Mouse (Mus musculus) megakaryocyte, embryonic 14.5 days (primary cell): ENCODE data around the gene Hexim1. TPM values are rescaled to one million over a fixed set of nuclear protein-coding genes. Genes with fewer than 3 reads are reported as not detected.

Source experiments
- H3K27me3 ChIP-seq: replicated peaks from 2 replicates; pipeline ENCODE3; 2012; ENCODE audit warnings: inconsistent platforms
- H3K36me3 ChIP-seq: replicated peaks from 2 replicates; pipeline ENCODE3; 2012; ENCODE audit warnings: low read length, inconsistent platforms, mixed read lengths
- H3K4me1 ChIP-seq: 2 replicates; pipeline ENCODE4 v1.6.1; 2012; ENCODE audit warnings: inconsistent platforms
- H3K4me3 ChIP-seq: replicated peaks from 2 replicates; pipeline ENCODE3; 2012; ENCODE audit warnings: moderate library complexity, mild to moderate bottlenecking, inconsistent platforms
- H3K9me3 ChIP-seq: 2 replicates; pipeline ENCODE4 v1.6.1; 2012; ENCODE audit warnings: inconsistent platforms
- FLI1 ChIP-seq: IDR thresholded peaks from 2 replicates; pipeline ENCODE4 v1.6.1; 2012; ENCODE audit warnings: low read length, inconsistent platforms, mixed read lengths
- GATA1 ChIP-seq: IDR thresholded peaks from 3 replicates; pipeline ENCODE4 v1.6.1; 2012; ENCODE audit warnings: mixed read lengths, low read length, inconsistent platforms, borderline replicate concordance
- polyA plus RNA-seq: library from polyadenylated mRNA; stranded (reverse); fragments of >175 nt; gene quantifications from 2 replicates; pipeline ENCODE4 v1.2.3, GENCODE M21; 2012; ENCODE audit warnings: low replicate concordance; ENCODE audit not compliant: insufficient read depth

The Hexim1 gene
- polyA plus RNA-seq, 1 experiment: 98.1 TPM

GRCm38 (mm10) chr11:103096979-103097894 is 18.8 kb upstream of the Hexim1 start:
- H3K4me1 ChIP-seq: peaks cover 29% of the 10 kb centered on the region
- H3K36me3 ChIP-seq: no peaks in the 10 kb centered on the region
- peaks cover 85% of the 10 kb centered on the region for H3K27me3 ChIP-seq
- H3K9me3 ChIP-seq: no peaks in the 10 kb centered on the region
- TF ChIP-seq GATA1 (no peak), FLI1 (no peak)
- no peak overlapping the region for H3K4me3 ChIP-seq

GRCm38 (mm10) chr11:103098531-103099190 is 17.4 kb upstream of the Hexim1 start:
- Histone ChIP-seq H3K27me3 (peaks cover 82% of the 10 kb centered on the region), H3K4me3 (peak overlapping the region; percentile 2), H3K4me1 (peaks cover 38% of the 10 kb centered on the region), H3K9me3 (no peaks in the 10 kb centered on the region), H3K36me3 (no peaks in the 10 kb centered on the region)
- TF ChIP-seq FLI1 (no peak), GATA1 (no peak)

GRCm38 (mm10) chr11:103099352-103099940 is 16.6 kb upstream of the Hexim1 start:
- peak overlapping the region; percentile 6 for H3K4me3 ChIP-seq
- peaks cover 3% of the 10 kb centered on the region for H3K36me3 ChIP-seq
- no peaks in the 10 kb centered on the region for H3K9me3 ChIP-seq
- TF ChIP-seq GATA1 (no peak), FLI1 (no peak)
- H3K4me1 ChIP-seq: peaks cover 39% of the 10 kb centered on the region
- peaks cover 75% of the 10 kb centered on the region for H3K27me3 ChIP-seq

- TF ChIP-seq FLI1 (no peak), GATA1 (no peak)
- Histone ChIP-seq H3K4me1 (peaks cover 48% of the 10 kb centered on the region), H3K4me3 (no peak overlapping the region), H3K27me3 (peaks cover 66% of the 10 kb centered on the region), H3K9me3 (no peaks in the 10 kb centered on the region), H3K36me3 (peaks cover 12% of the 10 kb centered on the region)
Observed at GRCm38 (mm10) chr11:103100361-103100760, 15.7 kb upstream of the Hexim1 start.

GRCm38 (mm10) chr11:103101481-103101865 is 14.6 kb upstream of the Hexim1 start, which contains the start of the genes Plcd3 and Acbd4:
TSS of gene Plcd3 (minus strand) at chr11:103101658.
TSS of gene Acbd4 (plus strand) at chr11:103101682.
- H3K36me3 ChIP-seq: peaks cover 23% of the 10 kb centered on the region
- H3K27me3 ChIP-seq: peaks cover 57% of the 10 kb centered on the region
- no peaks in the 10 kb centered on the region for H3K9me3 ChIP-seq
- TF ChIP-seq FLI1 (no peak), GATA1 (no peak)
- peaks cover 55% of the 10 kb centered on the region for H3K4me1 ChIP-seq
- peak within 1 kb of the TSS; percentile 97 for H3K4me3 ChIP-seq

DNA sequence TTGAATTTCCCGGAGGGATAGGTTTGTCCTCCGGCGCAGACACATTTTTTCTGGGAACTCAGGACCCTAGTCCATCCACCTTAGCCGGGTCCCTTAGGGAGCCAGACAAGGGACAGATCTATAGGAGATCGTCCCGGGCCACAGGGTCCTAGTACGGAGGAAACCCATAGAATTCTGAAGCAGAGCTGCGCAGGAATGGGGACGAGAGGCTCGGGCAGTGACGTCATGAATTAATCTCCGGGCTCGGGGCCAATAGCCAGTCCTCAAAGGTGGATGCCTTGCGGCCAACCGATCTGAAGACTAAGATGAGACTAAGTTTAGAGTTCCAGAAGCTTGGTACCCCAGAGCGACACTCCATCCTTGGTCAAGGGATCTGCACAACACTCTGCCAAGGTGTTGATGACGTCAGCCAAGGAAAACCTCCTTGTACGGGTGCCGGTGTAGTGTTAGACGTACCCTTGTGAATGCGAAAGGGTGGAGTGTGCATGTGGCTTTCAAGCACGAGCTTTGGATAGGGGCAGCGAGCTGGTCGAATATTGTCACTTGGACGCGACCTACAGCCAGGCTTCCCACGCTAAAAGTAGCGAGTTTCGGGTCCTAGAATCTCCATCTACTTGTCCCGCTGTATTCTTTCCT is 14.0 kb upstream of the Hexim1 start:
- Histone ChIP-seq H3K27me3 (peaks cover 51% of the 10 kb centered on the region), H3K36me3 (peaks cover 28% of the 10 kb centered on the region), H3K4me1 (peaks cover 57% of the 10 kb centered on the region), H3K9me3 (no peaks in the 10 kb centered on the region), H3K4me3 (peak overlapping the region; percentile 97)
- TF ChIP-seq FLI1 (no peak), GATA1 (no peak)

- TF ChIP-seq FLI1 (no peak), GATA1 (no peak)
- peak overlapping the region; percentile 97 for H3K4me3 ChIP-seq
- peaks cover 33% of the 10 kb centered on the region for H3K36me3 ChIP-seq
- peaks cover 50% of the 10 kb centered on the region for H3K4me1 ChIP-seq
- peaks cover 43% of the 10 kb centered on the region for H3K27me3 ChIP-seq
- no peaks in the 10 kb centered on the region for H3K9me3 ChIP-seq
Observed at GRCm38 (mm10) chr11:103102725-103103349, 13.2 kb upstream of the Hexim1 start.

GRCm38 (mm10) chr11:103103621-103104020 is 12.4 kb upstream of the Hexim1 start:
- Histone ChIP-seq H3K4me1 (peaks cover 50% of the 10 kb centered on the region), H3K36me3 (peaks cover 39% of the 10 kb centered on the region), H3K9me3 (no peaks in the 10 kb centered on the region), H3K4me3 (peak overlapping the region; percentile 97), H3K27me3 (peaks cover 37% of the 10 kb centered on the region)
- no peak for TF ChIP-seq FLI1
- no peak for TF ChIP-seq GATA1

GRCm38 (mm10) chr11:103104469-103104868 is 11.6 kb upstream of the Hexim1 start:
- Histone ChIP-seq H3K27me3 (peaks cover 28% of the 10 kb centered on the region), H3K4me3 (peak overlapping the region; percentile 47), H3K36me3 (peaks cover 47% of the 10 kb centered on the region), H3K4me1 (peaks cover 50% of the 10 kb centered on the region), H3K9me3 (no peaks in the 10 kb centered on the region)
- no peak for TF ChIP-seq GATA1
- no peak for TF ChIP-seq FLI1
